Mouse (Mus musculus): ENCODE data around the gene St3gal2. TPM values are rescaled to one million over a fixed set of nuclear protein-coding genes. Genes with fewer than 3 reads are reported as not detected.
"Not testable (repeated sequence)": the region's sequence is repeated elsewhere in the genome, so short reads cannot be mapped to it uniquely, and the experiment has no call there.

St3gal2 gene
- total RNA-seq, 2 experiments from 2014 or later = 32.6 to 33.0 TPM

DNA sequence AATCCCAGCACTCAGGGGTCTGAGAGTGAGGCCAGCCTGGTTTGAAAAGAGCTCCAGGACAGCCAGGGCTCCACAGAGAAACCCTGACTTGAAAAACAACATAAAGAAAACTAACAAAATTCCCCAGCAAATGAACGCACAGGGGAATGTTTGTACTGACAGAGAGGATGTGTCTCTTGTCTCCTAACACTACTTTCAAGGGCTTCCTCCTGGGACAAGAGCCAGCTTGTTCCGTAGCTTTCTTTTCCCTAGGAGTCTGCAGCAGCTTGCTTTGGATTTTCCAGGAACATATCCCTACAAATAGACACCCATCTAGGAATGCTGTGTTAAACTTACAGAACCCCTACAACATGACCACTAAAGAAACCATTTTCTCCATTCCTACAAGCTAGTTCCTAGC is 58.3 kb downstream of the St3gal2 start:
- intact Hi-C loops (cut with DNase I) = loop anchor here (2.0 kb wide), 1 partner anchor 33 kb away; no protein-coding TSS in a partner anchor
- DNase-seq = not testable (repeated sequence)

DNA sequence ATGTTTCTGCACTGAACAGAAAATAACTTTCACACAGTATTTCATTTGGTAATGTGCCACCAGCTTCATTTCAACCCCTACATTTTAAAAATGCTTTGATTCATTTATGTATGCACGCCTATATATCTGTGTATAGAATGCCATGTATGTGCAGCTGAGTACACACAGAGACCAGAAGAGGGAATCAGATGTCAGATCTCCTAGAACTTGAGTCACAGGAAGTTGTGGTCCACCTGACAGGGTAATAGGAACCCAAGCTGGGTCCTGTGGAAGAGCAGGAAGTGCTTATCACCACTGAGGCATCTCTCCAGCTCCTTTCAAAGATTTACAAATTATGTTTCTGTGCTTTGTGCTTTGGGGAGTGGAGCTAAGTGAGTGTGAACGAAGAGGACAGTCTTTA is 61.6 kb downstream of the St3gal2 start:
- intact Hi-C loops (cut with DNase I) = loop anchor here (5.0 kb wide), 1 partner anchor 119 kb away; no protein-coding TSS in a partner anchor
- DNase-seq = no peak

DNA sequence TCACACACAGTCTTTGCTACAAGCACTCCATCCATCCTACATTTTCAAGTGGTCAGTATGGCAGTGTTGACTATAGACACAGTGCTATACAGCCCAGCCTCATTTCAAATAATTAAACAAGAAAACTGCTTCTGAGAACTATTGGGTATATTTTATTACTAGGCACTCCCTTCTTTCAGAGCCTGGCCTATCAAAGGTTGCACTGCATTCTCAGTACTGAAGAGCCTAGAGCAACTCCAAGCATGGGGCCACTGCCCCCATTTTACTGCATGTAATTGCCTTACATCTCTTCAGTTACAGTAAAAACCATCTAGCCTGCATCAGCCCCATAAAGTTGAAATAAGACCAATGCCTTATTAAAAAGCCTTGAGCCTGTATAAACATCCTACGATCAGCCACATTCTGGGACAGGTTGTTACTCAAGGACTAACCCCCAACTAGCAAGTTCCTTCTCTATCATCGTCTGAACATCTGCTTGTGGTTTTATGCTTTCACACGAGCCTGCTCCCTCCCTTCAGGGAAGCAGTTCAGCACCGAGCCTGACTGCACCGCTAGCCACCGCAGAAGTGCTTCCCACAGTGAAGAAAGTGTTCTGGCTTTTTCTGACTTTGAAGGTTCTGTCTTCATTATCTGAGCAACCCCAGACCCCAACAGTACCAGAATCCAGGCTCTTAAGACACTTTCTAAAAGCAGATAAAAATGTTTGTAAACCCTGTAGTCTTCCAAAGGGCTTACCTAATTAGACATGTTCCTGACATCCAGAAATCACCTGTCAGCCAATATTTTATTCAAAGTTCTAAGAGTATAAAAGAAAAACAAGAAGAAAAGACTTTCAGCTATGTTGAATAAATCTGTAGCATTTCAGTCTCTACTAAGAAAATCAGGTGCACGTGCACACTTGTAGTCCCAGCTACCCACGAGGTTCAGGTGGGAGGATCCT is 68.4 kb downstream of the St3gal2 start:
- DNase-seq = no peak
- intact Hi-C loops (cut with DNase I) = no loop called here

DNA sequence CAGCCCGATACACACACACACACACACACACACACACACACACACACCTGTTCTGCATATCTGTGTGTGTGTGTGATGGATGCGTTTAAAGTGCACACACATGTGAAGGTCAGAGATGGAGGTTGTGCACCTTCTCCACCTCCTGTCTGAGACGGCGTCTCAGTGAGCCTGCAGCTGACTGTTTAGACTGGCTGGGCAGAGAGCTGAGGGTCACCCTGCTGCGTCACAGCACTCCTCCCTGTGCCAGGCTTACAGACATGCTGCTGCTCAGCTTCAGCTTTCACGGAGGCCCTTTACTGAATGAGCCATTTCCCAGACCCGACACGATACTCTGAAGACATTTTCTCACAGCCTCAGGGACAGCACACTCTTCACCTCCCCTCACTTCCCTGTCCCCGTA is 70.3 kb downstream of the St3gal2 start:
- intact Hi-C loops (cut with DNase I) = no loop called here
- DNase-seq = peak in 1 of 2 experiments; percentile 16

DNA sequence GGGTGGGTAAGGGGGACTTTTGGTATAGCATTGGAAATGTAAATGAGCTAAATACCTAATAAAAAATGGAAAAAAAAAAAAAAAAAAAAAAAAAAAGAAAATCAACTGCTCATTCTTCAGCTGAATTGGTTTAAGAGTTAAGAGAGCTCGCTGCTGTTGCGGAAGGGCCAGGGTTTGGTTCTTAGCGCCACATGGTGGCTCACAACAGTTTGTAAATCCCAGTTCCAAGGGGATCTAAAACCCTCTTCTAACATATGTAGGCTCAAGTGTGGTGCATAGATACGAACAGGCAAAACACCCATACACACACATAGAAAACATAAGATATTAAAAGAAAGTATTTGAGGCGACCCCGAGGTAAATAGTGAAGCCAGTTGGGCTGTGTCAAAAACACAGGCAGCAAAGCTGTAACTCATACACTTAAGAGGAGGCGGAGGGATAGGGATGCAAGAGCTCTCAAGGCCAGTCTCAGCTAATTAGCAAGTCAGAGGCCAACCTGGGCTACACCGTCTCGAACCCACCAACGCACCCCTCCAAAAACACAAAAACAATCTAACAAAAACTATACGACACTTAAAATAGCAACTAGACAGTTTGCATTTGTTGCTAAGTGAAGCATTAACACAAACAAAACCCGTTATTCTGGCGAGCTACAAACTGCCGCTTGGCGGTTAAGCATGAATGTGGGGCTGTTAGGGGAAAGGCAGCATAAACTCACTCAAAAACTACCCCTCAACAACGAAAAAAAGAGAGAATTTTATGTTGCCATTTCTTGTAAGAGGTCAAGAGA is 77.1 kb downstream of the St3gal2 start:
- intact Hi-C loops (cut with DNase I) = no loop called here
- DNase-seq = no peak

DNA sequence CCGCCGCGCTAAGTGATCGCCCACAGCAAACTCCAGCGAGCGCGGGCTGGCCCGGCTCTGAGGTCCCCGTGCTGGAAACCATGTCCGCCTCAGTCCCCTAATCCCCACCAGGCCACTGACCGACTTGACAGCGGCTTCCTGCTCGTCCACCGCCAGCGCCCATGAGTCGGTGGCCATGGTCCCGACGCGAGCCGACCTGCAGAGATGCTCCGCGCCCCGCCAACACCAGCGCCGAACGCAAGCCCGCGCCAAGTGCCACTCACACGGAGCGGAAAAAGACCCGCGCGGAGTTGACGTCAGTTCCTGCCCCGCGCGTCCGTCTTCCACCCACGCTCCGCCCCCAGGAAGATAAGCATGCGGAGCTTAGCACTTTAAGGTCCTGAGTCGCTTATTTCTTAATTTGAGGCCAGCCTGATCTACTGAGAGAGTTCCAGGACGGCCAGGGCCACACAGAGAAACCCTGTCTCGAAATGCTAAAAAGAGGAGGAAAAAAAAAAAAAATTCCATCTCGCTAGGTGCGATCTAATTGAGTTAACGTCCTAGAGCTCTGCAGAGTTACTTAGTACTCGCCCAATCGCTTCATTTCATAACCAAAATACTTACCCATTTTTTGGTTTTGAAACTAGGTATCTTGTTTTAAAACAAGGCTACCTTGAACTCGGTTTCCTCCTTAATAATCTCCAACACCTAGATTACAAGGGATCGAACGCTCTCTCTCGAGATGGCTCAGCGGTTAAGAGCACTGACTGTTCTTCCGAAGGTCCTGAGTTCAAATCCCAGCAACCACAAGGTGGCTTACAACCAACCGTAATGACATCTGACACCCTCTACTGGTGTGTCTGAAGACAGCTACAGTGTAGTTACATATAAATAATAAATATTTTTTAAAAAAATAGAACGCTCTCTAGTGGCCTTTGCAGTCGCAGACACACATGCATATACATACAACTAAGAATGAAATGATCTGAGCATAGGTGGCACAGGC is 78.1 kb downstream of the St3gal2 start, which contains the start of gene Ddx19a:
Gene Ddx19a, minus strand, starts transcription at position 254 of the 985 bp plus-strand sequence.
- intact Hi-C loops (cut with DNase I) = no loop called here
- DNase-seq = peak; percentile 86 to 90

DNA sequence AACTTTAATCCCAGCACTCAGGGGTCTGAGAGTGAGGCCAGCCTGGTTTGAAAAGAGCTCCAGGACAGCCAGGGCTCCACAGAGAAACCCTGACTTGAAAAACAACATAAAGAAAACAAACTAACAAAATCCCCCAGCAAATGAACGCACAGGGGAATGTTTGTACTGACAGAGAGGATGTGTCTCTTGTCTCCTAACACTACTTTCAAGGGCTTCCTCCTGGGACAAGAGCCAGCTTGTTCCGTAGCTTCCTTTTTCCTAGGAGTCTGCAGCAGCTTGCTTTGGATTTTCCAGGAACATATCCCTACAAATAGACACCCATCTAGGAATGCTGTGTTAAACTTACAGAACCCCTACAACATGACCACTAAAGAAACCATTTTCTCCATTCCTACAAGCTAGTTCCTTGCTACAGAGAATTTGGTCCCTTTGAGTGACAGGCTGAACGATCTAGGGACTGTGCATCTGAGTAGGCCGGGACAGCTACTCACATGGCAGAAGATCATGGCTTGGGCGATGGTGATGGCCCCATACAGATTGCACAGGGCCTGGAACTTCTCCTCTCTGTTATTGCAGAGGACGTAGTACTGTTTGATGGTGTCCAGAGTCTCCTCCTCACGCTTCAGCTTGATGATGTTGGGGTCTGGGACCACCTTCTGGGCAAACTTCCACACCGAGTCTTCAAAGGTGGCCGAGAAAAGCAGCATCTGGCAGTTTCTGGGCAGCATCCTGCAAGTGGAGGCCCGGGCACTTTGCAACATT is 90.7 kb downstream of the St3gal2 start:
- intact Hi-C loops (cut with DNase I) = loop anchor here (2.0 kb wide), 1 partner anchor 32 kb away; no protein-coding TSS in a partner anchor
- not testable (repeated sequence) for DNase-seq

Small RNA genes within 50 kb of the gene (microRNA-seq; reads per million reads assigned to microRNA genes)
- 0.27 to 0.48 reads per million in 2 experiments for gene Mir3473d

Other genes starting within 250 kb of the St3gal2 start
- 10 to 100 TPM; 31.4 to 32.9 TPM for gene Mtss1l, start 198.4 kb upstream of the St3gal2 start, total RNA-seq (2021)
- gene Il34, start 114.0 kb upstream of the St3gal2 start, total RNA-seq (2021) = 10 to 100 TPM in 1 of 2 experiments, 1 to 10 TPM in 1; 10.0 to 10.1 TPM
- 10 to 100 TPM; 63.5 to 67.0 TPM for gene Cog4, start 73.3 kb upstream of the St3gal2 start, total RNA-seq (2021)
- gene Sf3b3, start 73.1 kb upstream of the St3gal2 start, total RNA-seq (2021) = 10 to 100 TPM; 42.6 to 49.2 TPM
- 1 to 10 TPM; 6.2 to 6.3 TPM for gene Fuk, start 17.4 kb upstream of the St3gal2 start, total RNA-seq (2021)
- gene Ddx19a, start 77.9 kb downstream of the St3gal2 start, total RNA-seq (2021) = 10 to 100 TPM; 33.5 to 34.6 TPM
- gene Ddx19b, start 111.8 kb downstream of the St3gal2 start, total RNA-seq (2021) = 10 to 100 TPM; 10.6 to 11.7 TPM
- gene Aars, start 113.2 kb downstream of the St3gal2 start, total RNA-seq (2021) = 10 to 100 TPM; 31.8 to 32.9 TPM
- gene Exosc6, start 136.4 kb downstream of the St3gal2 start, total RNA-seq (2021) = not detected
- gene Clec18a, start 172.5 kb downstream of the St3gal2 start, total RNA-seq (2021) = under 1 TPM; 0.41 to 0.76 TPM
- 10 to 100 TPM; 86.2 to 88.0 TPM for gene Pdpr, start 174.7 kb downstream of the St3gal2 start, total RNA-seq (2021)